Mouse (Mus musculus): ENCODE data around the gene Chil4. TPM values are rescaled to one million over a fixed set of nuclear protein-coding genes. Genes with fewer than 3 reads are reported as not detected.
"Not testable (repeated sequence)": the region's sequence is repeated elsewhere in the genome, so short reads cannot be mapped to it uniquely, and the experiment has no call there.

Chil4 gene
- polyA plus RNA-seq (2016; fragmentation: Nextera tagmentation; extraction: Ambion mirVana): not detected in 2 replicates

DNA sequence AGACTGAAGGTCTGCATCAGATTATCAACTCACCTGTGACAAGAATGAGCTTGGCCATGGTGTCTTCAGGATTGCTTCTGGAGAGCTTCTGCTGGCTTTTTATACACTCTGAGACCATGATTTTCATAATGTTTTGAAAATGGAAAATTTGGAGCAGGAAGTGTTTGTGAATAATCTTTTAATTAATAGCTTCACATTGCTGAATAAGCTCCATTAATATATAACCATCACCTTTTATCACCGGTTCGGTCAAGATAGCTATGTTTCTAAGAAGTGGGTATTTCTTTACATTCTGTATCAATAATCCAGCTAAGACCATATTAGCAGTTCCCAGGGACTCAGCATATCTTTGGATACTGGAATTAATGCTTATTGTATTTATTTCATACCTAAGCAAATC is at the start of gene Chil4:
Gene Chil4, minus strand, starts transcription at position 101 of the 400 bp plus-strand sequence.
- no peak for DNase-seq (ENCODE audit: low spot score)
- no peaks in the 10 kb centered on the region for H3K9me3 ChIP-seq (replicated peaks)
- no peak within 1 kb of the TSS for H3K4me3 ChIP-seq
- 92% methylated on average over 2 of the region's 2 CpGs for WGBS
- no peaks in the 10 kb centered on the region for H3K27me3 ChIP-seq (ENCODE audit: low read depth, poor library complexity, severe bottlenecking)
- no peak within 1 kb of the TSS for H3K27ac ChIP-seq
- no peaks in the 10 kb centered on the region for H3K4me1 ChIP-seq
- no peaks in the 10 kb centered on the region for H3K36me3 ChIP-seq

DNA sequence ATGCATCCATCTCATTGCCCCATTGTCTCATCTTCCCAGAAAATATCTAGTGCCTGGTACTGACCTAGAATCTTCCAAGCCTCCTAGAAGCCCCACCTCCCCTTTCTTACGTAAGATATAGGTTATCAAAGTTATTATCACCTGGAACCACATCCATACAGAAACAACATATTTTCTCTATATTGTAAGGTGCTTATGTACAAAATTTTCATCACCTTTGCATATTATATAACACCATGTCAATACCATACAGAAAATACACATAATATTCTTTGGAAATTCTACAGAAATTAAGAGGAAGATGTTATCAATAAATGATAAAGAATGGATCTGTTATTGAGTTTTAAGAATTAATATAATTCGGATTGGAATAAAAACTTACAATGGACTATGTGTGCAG is 46.5 kb upstream of the Chil4 start:
- WGBS: 84% methylated on average over 2 of the region's 2 CpGs
- Histone ChIP-seq H3K27me3 (ENCODE audit: low read depth, poor library complexity, severe bottlenecking) (no peaks in the 10 kb centered on the region), H3K4me1 (no peaks in the 10 kb centered on the region), H3K9me3 (replicated peaks) (no peaks in the 10 kb centered on the region), H3K36me3 (no peaks in the 10 kb centered on the region), H3K4me3 (no peak overlapping the region), H3K27ac (no peak overlapping the region)
- no peak for DNase-seq (ENCODE audit: low spot score)

DNA sequence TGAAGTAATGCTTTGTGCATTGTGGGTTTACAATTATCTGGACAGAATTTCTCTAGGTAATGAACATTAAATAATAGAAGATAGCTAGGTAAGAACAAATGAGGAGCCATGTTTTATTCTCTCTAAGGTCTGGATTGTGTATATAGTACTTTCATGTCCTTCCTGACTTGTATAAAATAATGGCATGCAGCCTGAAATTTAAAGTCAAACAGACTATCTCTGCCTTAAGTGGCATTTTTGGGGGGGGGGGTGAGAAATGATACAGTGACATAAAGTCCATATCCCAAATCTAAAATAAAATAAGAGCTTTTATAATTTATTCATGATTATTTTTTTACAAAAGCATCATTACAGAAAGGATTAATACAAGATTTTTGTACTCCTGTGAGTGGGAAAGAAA is 45.5 kb upstream of the Chil4 start:
- no peaks in the 10 kb centered on the region for H3K27me3 ChIP-seq (ENCODE audit: low read depth, poor library complexity, severe bottlenecking)
- H3K4me3 ChIP-seq: no peak overlapping the region
- no peaks in the 10 kb centered on the region for H3K36me3 ChIP-seq
- DNase-seq (ENCODE audit: low spot score): no peak
- no peaks in the 10 kb centered on the region for H3K9me3 ChIP-seq (replicated peaks)
- no peaks in the 10 kb centered on the region for H3K4me1 ChIP-seq
- no peak overlapping the region for H3K27ac ChIP-seq

DNA sequence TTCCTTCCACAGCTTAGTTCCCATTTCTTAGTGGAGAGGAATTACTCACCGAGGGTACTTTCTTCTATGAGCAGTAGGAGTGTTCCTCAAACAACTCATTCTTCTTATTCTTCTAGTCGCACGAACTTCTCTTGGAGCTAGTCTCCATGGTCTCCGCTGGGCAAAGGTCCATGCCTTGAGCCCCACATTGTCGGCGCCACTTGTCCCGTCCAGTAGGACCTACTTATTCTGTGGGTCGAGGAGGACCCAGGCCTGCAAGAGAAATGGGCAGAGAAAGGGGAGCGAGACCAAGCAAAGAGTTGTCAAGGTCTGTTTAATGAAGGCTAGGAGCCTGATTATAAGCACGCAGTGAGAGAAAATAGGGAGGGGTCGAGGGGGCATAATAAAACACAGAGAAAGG is 37.8 kb upstream of the Chil4 start:
- H3K4me1 ChIP-seq; H3K27ac ChIP-seq; H3K4me3 ChIP-seq; H3K27me3 ChIP-seq (ENCODE audit: low read depth, poor library complexity, severe bottlenecking); H3K36me3 ChIP-seq; DNase-seq (ENCODE audit: low spot score): not testable (repeated sequence)
- peaks cover 28% of the 10 kb centered on the region for H3K9me3 ChIP-seq (replicated peaks)
- 92% methylated on average over 11 of the region's 11 CpGs for WGBS

DNA sequence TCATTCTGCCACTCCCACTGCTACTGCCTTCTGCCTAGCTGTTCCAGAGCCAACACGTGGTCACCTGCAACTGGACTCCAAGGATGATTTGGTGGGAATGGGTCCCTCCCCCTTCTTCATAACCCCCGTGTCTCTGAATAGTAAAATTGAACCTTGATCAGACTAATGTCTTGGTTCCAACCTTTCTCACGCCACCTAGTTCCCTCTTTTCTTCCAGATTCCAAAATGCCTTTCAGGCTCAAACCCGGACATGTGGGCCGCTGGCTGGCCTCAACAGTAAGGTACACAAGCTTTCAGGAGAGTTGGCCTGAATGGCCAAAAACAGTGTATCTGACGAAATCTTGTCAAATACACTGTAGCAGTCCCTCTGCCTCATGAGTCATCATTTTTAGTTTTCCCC is 33.4 kb upstream of the Chil4 start:
- Histone ChIP-seq H3K9me3 (replicated peaks) (peaks cover 29% of the 10 kb centered on the region), H3K27ac (no peak overlapping the region), H3K27me3 (ENCODE audit: low read depth, poor library complexity, severe bottlenecking) (no peaks in the 10 kb centered on the region), H3K4me1 (no peaks in the 10 kb centered on the region), H3K4me3 (no peak overlapping the region), H3K36me3 (no peaks in the 10 kb centered on the region)
- no peak for DNase-seq (ENCODE audit: low spot score)
- WGBS: 83% methylated on average over 6 of the region's 6 CpGs

DNA sequence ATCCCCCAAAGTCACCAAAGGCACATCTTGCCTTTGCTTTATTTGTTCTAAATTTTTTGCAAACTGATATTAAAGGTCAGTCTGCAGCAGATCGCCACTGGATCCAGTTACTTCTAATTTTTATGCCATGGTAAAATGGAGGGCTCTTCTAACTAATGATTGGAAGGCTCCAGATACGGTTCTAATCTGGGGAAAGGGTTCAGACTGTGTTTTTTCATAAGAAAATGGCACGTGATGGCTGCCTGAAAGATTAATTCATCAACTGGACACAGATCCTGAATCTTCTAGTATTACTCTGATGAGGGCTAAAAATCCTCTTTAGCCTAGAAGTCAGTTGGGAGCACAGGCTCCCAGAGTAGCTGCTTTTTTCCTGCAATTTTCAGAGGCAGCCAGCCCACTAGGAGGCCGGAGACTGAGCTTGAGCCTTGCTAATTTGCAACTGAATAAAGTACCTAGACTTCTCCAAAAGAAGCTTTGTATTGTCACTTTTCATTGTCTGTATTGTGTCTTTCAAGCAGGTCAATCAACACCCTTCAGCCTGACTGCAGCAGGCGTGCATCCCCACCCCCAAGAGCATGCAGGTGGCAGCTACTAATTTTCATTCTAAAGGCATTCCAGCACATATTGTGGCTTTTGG is 31.6 kb upstream of the Chil4 start:
- not testable (repeated sequence) for DNase-seq (ENCODE audit: low spot score); H3K27me3 ChIP-seq (ENCODE audit: low read depth, poor library complexity, severe bottlenecking); H3K4me1 ChIP-seq; H3K27ac ChIP-seq; H3K4me3 ChIP-seq; H3K36me3 ChIP-seq
- H3K9me3 ChIP-seq (replicated peaks): peaks cover 25% of the 10 kb centered on the region
- WGBS: 85% methylated on average over 5 of the region's 5 CpGs

DNA sequence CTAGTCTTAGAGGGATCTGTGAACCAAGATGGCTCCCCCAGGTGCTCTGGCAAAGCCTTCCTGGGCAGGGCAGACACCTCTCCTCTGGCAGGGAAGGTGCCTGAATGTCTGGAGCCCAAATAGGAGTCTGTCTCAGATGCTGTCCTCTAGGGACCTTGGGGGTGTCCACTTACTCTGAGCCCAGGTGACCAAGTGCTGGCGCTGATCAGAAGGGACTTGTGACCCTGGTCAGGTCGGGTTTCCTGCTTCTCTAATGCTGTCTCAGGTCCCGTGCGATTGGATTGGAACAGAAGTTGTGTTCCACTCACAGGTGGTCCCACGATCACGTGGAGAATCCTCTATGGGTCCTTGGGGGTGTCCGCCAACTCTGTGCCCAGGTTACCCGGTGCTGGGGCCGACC is 28.1 kb upstream of the Chil4 start:
- not testable (repeated sequence) for DNase-seq (ENCODE audit: low spot score); H3K36me3 ChIP-seq; H3K27me3 ChIP-seq (ENCODE audit: low read depth, poor library complexity, severe bottlenecking); H3K4me3 ChIP-seq; H3K4me1 ChIP-seq; H3K27ac ChIP-seq
- H3K9me3 ChIP-seq (replicated peaks): peaks cover 13% of the 10 kb centered on the region
- WGBS: 89% methylated on average over 9 of the region's 9 CpGs

DNA sequence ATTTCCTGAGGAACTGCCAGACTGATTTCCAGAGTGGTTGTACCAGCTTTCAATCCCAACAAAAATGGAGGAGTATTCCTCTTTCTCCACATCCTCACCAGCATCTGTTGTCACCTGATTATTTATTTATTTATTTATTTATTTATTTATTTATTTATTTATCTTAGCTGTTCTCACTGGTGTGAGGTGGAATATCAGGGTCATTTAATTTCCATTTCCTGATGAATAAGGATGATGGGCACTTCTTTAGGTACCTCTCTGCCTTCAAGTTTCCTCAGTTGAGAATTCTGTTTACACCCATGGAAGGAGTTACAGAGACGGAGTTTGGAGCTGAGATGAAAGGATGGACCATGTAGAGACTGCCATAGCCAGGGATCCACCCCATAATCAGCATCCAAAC is 20.9 kb upstream of the Chil4 start:
- H3K4me1 ChIP-seq; H3K27me3 ChIP-seq (ENCODE audit: low read depth, poor library complexity, severe bottlenecking); H3K9me3 ChIP-seq (replicated peaks); H3K36me3 ChIP-seq; H3K4me3 ChIP-seq; DNase-seq (ENCODE audit: low spot score); H3K27ac ChIP-seq: not testable (repeated sequence)
- WGBS: 96% methylated on average over 1 of the region's 1 CpGs

DNA sequence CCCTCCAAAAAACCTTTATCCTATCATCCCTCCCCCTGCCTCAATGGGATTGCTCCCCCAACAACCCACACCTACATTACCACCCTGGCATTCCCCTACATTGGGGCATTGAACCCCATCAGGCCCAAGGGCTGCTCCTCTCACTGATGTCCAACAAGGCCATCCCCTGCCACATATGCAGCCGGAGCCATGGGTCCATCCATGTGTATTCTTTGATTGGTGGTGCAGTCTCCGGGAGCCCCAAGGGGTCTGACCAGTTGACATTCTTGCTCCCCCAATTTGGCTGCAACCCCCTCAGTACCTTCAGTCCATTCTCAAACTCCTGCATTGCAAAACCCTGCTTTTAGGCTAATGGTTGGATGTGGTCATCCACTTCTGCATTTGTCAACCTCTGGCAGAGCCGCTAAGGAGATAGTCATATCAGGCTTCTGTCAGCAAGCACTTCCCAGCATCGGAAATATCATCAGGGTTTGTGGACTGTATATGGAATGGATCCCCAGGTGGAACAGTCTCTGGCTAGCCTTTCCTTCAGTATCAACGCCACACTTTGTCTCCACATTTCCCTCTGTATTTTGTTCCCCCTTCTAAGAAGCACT is 20.0 kb upstream of the Chil4 start:
- no peak overlapping the region for H3K4me3 ChIP-seq
- no peaks in the 10 kb centered on the region for H3K4me1 ChIP-seq
- H3K27ac ChIP-seq: no peak overlapping the region
- no peaks in the 10 kb centered on the region for H3K27me3 ChIP-seq (ENCODE audit: low read depth, poor library complexity, severe bottlenecking)
- 91% methylated on average over 5 of the region's 5 CpGs for WGBS
- DNase-seq (ENCODE audit: low spot score): no peak
- H3K36me3 ChIP-seq: no peaks in the 10 kb centered on the region
- H3K9me3 ChIP-seq (replicated peaks): peaks cover 8% of the 10 kb centered on the region; the same call in 1 of the 2 replicates

DNA sequence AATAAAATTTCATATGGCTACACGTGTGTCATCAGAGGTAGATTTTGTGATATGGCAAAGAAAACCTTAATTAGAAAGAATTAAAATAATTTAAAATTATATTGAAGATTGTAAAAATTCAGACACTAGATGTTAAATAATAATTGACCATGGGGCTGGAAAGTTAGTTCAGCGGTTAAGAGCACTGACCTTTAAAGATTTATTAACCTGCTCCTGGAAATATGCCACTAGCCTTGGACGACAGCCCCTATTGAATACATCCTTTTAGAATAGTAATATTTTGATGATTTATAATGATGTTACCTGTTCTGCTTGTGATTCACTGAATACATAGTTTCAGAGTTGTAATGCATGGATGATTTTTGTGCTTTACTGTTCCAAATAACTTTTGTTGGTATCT is 4.1 kb upstream of the Chil4 start:
- H3K4me3 ChIP-seq; DNase-seq (ENCODE audit: low spot score); H3K9me3 ChIP-seq (replicated peaks); H3K36me3 ChIP-seq; H3K27ac ChIP-seq; H3K27me3 ChIP-seq (ENCODE audit: low read depth, poor library complexity, severe bottlenecking); H3K4me1 ChIP-seq: not testable (repeated sequence)
- WGBS: 76% methylated on average over 3 of the region's 3 CpGs

DNA sequence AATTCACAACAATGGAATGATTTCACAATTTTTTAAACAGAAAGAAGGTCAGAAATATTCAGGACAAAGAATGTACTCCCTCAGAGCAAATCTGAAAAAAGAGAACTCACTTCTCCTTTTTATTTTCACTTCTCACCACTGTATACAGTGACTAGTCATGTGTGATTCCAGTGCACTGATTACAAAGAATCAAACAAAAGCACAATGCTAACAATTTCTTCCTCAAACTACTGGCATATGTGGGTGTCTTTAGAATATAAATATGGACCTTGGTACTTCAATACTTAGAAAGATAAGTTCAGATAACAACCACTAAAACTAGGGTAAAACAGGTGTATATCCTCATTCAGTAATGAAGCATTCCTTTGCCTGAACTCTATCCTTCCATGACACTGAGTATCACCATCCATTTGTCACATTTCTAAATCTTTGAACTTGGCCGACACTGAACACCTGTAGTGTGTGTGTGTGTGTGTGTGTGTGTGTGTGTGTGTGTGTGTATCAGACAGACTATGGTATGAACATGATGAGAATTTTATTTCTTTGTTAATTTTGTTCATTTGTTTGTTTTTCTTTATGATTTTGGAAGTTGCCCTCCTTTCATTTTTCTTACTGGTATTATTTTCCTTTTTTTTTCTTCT is 2.4 kb upstream of the Chil4 start:
- Histone ChIP-seq H3K4me3 (no peak overlapping the region), H3K36me3 (no peaks in the 10 kb centered on the region), H3K4me1 (no peaks in the 10 kb centered on the region), H3K27me3 (ENCODE audit: low read depth, poor library complexity, severe bottlenecking) (no peaks in the 10 kb centered on the region), H3K9me3 (replicated peaks) (peaks cover 4% of the 10 kb centered on the region; the same call in 1 of the 2 replicates), H3K27ac (no peak overlapping the region)
- 94% methylated on average over 1 of the region's 1 CpGs for WGBS
- no peak for DNase-seq (ENCODE audit: low spot score)

DNA sequence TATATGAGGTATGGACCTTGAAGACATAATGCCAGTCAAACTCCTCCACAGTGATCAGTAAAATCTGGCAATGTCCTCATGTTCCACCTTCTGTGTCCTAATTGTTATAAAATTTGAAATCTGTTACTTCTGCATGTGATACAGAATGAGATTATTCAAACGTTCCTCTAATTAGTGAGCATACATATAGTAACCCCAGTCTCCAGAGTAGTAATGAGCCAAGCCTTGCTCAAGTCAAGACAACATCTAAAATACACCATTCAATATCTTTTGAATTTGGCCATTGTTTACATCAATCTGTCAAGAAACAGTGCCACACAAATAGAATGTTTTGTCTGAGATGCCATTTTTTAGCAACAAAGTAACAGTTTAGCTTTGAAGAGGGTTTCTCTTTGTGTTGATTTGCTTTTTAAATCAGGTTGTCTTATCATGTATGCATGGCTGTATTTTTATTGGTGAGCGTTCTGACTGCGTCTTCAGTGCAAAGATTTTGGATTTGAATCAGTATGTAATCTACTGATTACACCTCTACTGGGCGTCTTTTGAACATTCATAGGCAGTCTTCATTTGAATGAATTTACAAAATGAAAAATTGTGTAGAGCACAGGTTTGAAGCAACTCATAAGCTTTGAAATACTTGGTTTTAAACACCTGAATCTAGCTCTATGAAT is 888 bp downstream of the Chil4 start:
- H3K4me3 ChIP-seq; H3K9me3 ChIP-seq (replicated peaks); DNase-seq (ENCODE audit: low spot score); H3K36me3 ChIP-seq; H3K4me1 ChIP-seq; H3K27me3 ChIP-seq (ENCODE audit: low read depth, poor library complexity, severe bottlenecking); H3K27ac ChIP-seq: not testable (repeated sequence)
- WGBS: 85% methylated on average over 4 of the region's 4 CpGs

DNA sequence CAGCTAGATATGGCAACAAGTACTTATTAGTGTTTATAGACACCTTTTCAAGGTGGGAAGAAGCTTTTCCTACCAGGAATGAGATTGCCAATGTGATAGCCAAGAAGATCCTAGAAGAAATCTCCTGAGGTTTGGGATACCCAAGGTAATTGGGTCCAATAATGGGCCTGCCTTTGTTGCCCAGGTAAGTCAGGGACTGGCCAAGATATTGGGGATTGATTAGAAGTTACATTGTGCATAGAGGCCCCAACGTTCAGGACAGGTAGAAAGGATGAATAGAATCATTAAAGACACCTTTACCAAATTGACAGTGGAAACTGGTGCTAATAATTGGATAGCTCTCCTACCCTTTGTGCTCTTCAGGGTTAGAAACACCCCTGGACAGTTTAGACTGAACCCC is 21.3 kb downstream of the Chil4 start:
- 66% methylated on average over 1 of the region's 1 CpGs for WGBS
- DNase-seq (ENCODE audit: low spot score); H3K4me3 ChIP-seq; H3K4me1 ChIP-seq; H3K36me3 ChIP-seq; H3K27me3 ChIP-seq (ENCODE audit: low read depth, poor library complexity, severe bottlenecking); H3K27ac ChIP-seq: not testable (repeated sequence)
- H3K9me3 ChIP-seq (replicated peaks): peaks cover 22% of the 10 kb centered on the region; the same call in 1 of the 2 replicates
